Mouse (Mus musculus): ENCODE results near the gene Ttc22.

The Ttc22 gene

DNA sequence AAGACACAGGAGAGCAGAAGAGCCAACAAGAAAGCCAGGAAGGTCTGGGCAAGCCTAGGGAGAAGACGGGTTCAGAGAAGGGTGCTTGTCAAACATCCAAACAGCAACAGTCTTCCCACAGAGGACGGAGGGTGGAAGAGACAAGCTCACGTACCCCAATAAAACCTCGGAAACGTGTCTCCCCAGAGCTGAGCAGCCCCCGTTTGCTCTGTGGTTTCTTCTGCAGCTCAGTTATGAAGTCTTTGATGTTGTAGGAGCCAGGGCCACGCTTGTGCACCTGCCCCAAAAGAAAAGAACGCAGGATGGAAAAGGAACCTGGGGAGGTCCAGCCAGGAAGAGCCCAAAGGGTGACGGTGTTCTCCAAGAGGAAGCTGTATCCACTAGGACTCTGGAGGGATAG, 7.4 kb upstream of the Ttc22 start:
- in situ Hi-C loops (cut with MboI; ENCODE audit: low sequenced_read_pairs): loop anchor here (10.0 kb wide), 1 partner anchor 90 kb away; no protein-coding TSS in a partner anchor

DNA sequence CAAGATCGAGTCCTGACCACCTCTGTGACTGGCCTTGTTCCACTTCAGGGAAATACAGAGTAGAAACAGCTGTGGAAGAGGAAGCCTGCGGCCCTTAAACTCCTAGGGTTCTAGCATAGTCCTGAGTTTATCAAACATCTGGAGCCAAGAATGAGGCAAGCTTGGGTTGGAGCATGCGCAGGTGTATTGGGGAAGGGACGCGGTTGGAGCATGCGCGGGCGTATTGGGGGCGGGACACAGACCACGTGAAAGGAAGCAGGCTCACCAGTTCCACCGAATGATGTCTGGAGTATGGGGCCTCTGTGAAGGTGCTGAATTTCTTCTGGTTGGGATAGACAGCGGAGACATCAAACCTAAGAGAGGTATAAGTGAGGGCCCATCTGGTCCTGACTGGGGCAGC, 6.6 kb upstream of the Ttc22 start:
- in situ Hi-C loops (cut with MboI; ENCODE audit: low sequenced_read_pairs): loop anchor here (10.0 kb wide), 1 partner anchor 89 kb away; no protein-coding TSS in a partner anchor

GRCm38 (mm10) chr4:106617056-106617455, 5.2 kb upstream of the Ttc22 start, which contains the start of gene Lexm:
Gene Lexm, minus strand, starts transcription at chr4:106617241.
- in situ Hi-C loops (cut with MboI; ENCODE audit: low sequenced_read_pairs): loop anchor here (10.0 kb wide), 1 partner anchor 88 kb away; no protein-coding TSS in a partner anchor

DNA sequence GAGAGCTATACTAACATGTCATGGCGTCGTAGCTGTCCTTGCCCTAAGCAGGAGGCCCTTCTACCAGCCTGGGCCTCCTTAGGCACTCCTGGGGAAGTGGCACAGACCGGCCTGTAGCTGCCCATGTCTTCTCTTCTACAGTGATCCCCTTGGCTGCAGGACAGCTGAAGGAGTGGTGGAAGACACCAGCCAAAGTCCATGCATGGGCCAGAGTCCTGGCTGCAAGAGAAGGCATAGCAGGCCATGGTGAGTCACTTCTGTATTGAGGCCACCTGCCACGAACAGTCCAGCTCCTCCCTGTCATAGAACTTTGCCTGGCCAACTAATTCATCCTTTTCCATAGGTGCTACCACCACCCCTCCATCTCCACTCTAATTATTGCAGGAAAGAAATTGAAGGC, 3.3 kb upstream of the Ttc22 start:
- in situ Hi-C loops (cut with MboI; ENCODE audit: low sequenced_read_pairs): loop anchor here (10.0 kb wide), 1 partner anchor 86 kb away; no protein-coding TSS in a partner anchor

DNA sequence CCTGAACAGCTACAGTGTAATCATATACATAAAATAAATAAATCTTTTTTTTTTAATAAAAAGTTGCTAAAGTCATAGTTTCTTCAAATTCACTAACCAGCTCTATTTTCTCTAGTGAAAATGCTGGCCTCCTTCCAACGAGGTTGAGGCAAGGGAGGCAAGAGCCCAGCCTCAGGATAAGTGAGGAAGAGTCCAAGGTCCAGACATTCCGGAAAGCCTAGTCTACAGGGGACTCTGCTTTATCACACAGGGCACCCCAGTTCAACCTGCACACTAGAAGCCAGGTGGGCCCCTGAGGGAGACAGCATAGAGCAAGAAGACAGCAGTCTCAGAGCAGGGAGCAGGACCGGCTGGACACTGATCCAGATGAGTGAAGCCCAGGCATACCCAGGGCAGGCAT, 804 bp upstream of the Ttc22 start:
- in situ Hi-C loops (cut with MboI; ENCODE audit: low sequenced_read_pairs): no loop called here

GRCm38 (mm10) chr4:106622712-106623111, 480 bp downstream of the Ttc22 start:
- in situ Hi-C loops (cut with MboI; ENCODE audit: low sequenced_read_pairs): no loop called here

GRCm38 (mm10) chr4:106624271-106624670, 2.0 kb downstream of the Ttc22 start:
- in situ Hi-C loops (cut with MboI; ENCODE audit: low sequenced_read_pairs): no loop called here

DNA sequence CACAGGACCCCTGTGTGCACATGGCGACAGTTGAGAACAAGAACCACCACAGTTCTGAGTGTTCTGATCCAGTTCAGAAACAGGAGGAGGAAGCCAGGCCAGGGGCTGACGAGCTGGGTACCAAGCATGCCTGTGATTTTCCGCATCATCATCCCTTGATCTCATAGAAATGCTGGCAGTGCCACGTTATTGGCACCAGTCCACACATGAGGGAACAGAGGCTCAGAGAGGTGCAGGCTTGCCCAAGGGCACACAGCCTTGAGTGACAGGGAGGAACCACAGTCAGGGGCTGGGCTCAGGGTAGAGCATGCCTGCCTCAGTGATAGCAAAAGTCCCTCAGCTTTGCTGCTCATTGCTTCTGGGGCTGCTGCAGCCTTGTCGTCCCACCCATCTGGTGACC, 5.6 kb downstream of the Ttc22 start:
- in situ Hi-C loops (cut with MboI; ENCODE audit: low sequenced_read_pairs): no loop called here

DNA sequence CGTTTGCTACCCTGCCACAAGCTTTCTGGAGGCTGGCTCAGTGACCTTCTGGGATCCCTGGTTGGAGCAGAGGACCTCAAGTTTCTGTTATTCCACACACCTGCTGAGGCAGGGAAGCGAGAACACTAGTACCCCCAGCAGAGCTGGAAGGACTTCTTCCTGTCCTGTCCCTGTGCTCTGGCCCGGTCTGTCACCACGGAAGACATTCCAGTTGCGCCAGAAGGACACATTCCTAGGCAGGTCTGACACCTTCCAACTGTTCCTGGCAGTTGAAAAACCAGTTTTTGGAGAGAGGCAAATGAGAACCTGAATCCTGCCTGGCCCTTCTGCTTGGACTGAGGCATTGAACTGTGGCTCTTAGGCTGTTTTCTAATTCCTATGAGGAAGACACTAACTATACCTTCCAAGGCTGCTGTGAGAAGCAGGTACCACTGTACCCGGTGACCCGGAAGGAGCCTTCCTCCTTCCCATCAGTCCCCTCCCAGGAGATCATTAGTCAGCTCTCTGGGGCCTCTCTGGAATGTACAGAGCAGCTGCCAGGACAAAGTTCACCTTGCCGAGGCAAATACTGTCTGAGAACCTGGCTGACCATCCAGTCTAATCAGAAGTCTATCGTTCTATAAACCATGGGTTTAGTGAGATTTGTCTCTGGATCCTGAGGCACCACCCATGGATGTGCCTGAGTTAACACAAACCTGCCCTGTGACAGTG, 6.6 kb downstream of the Ttc22 start:
- in situ Hi-C loops (cut with MboI; ENCODE audit: low sequenced_read_pairs): no loop called here

GRCm38 (mm10) chr4:106629374-106629773, 7.1 kb downstream of the Ttc22 start:
- in situ Hi-C loops (cut with MboI; ENCODE audit: low sequenced_read_pairs): no loop called here

DNA sequence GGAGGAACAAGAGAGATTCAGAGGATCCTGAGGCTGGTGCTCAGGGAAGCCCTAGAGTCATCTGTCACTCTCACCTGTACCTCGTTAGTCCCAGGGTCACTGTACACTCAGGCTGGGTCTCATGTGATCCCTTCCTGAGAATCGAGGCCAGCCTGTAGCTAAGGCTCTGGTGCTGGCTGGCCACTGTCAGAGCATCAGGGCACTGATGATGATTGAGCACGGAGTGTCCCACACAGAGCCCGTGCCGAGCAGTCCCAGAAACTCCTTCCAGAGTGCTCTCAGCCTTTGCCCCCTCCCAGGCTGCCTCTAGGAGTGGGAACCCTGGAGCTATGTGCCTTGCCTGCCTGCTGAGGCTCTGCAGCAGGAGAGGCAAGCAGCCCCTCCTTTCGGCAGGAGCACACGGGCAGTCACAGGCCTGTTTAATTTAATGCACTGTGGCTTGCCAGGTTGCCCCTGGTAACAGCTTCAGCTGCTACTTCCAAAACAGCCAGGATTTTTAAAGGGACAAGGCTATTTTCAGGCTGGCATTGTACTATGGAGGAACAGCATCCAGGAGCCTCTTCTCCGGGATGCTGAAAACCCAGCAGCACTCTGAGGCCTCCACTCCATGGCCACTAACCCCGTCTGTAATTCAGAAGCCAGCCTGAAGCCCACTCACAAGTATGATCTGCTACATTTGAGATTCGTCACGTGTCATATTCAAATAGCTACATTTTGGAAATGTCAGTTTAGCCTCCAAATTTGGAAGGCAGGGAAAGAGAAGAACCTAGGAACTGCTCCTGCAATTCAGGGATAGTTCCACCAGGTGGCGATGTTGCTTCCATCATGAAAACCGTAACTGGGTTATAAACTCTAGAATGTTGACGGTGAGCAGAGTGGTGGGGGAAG, 8.3 kb downstream of the Ttc22 start:
- in situ Hi-C loops (cut with MboI; ENCODE audit: low sequenced_read_pairs): no loop called here

GRCm38 (mm10) chr4:106632313-106632712, 10.1 kb downstream of the Ttc22 start:
- in situ Hi-C loops (cut with MboI; ENCODE audit: low sequenced_read_pairs): no loop called here

DNA sequence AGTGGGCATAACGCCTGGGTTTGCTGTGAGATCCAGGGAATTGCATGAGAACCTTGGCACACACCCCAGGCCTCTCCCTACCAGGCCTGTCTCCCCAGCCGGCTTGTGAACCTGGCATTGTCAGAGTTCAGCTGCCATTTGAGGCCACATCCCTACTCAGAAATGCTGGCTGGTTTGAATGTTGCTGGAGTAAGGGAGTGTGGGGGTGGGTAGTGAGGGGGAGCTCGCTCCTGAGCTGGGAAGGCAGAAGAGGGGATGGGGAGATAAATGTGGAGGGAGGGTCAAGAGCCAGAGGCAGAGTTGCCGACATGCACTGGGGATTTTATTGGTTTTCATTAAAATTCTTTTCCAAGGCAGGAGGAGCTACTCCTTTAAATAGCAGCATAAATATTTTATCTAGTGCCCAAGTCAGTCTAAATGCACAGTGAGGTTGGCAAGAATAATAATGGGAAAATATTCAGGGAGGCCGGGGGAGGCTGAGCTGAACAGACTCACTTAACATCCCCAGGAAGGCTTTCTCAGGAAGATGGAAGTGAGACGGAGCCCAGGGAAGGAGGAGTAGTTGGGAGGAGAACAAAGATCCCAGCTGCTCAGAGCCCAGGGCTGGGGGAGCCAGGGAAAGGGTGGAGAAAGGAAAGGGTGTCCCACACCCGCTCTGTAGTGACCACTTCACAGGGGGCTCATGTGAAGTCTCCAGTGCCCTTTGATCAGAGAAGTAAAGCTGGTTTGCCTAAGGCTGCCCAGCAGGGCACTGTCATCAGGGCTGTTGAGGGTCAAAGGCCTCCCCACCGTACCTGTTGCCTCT, 11.3 kb downstream of the Ttc22 start:
- in situ Hi-C loops (cut with MboI; ENCODE audit: low sequenced_read_pairs): no loop called here

GRCm38 (mm10) chr4:106634086-106634479, 11.9 kb downstream of the Ttc22 start:
- in situ Hi-C loops (cut with MboI; ENCODE audit: low sequenced_read_pairs): no loop called here

DNA sequence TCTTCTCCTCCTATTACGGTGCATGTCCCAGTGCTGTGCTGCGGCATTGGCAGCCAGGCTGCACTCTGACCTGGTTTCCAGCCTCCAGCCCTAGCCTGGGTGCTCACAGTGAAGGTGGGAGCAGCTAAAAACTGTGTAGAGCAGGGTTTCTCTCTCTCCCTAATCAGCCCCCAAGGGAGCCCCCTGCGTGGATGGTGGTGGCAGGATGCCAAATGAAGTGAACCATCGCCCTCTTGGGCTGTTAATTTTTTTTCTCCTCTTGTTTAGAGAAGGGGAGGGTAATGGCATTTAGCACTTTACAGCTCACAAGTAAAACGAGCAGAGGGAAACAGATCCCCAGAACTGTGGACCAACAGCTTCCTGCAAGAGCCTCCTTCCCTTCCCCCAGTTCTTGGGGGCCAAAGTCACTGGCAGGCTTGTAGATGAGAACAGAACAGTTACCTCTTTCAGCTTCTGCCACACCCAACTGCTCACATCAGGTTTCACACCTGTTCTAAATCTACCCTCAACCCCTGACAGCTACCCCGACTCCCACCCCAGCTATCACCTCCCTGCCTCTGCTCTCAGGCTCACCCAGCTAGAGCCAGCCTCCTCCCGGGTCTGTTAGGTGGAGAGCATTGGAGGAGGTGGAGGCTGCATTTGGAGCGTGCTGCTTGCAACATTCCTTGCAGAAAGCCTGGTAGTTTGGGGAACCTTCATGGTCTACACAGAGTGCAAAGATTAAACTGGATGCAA, 21.4 kb downstream of the Ttc22 start:
- in situ Hi-C loops (cut with MboI; ENCODE audit: low sequenced_read_pairs): no loop called here

DNA sequence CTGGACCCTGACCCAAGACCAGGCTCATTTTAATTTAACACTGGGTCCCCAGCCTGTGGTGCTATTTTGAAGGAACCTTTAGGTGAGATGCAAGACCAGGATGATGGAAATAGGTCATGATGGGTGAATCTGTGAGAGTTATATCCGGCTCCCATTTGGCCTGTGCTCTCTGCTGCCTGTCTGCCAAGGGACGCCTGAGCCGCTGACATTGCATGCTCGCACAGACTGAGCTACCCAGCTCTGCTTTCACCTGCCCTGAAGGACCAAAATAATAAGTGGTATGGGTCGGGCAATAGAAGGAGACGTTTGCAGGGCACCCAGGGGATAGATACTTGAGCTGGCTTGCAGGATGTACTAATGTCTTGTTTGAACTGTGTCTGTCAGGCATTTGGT, 22.0 kb downstream of the Ttc22 start:
- in situ Hi-C loops (cut with MboI; ENCODE audit: low sequenced_read_pairs): no loop called here

DNA sequence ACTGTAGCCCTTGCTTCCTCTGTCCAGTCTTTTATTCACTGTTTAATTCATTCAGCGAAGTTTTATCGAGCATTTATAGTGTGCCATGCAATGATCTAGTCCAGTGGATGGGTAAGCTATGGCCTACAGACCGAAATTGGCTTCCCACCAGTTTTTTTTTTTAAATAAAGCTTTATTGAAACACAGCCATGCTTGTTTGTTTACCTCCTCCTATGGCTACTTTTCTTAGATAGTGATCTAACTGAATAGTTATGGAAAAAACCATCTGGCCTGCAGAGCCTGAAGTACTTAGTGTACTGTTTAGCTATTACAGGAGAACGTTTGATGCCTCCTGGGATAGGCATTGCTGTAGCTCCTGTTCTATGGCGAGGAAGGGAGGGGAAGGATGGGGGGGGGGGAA, 23.6 kb downstream of the Ttc22 start:
- in situ Hi-C loops (cut with MboI; ENCODE audit: low sequenced_read_pairs): no loop called here

DNA sequence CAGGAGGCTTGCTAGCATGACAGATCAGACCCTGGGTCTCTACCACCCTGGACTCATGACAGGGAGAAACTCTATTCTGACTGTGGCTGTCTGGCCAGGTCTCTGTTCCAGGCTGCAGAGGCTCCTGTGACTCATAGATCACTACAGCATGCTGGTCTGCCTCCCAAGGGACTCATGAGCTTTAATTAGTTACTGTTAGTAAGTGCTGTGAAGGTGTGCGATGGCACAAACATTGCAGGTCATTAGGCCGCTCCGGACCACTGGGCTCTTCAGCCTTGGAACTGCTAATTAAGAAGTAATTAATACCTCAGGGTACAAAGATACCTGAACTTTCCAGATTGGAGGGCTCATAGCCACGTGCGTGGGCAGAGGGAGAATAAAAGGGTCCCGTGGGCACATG, 24.9 kb downstream of the Ttc22 start:
- in situ Hi-C loops (cut with MboI; ENCODE audit: low sequenced_read_pairs): no loop called here

GRCm38 (mm10) chr4:106650833-106651527, 28.7 kb downstream of the Ttc22 start, which contains the start of gene Pars2:
Gene Pars2, plus strand, starts transcription at chr4:106651069.
- in situ Hi-C loops (cut with MboI; ENCODE audit: low sequenced_read_pairs): no loop called here

DNA sequence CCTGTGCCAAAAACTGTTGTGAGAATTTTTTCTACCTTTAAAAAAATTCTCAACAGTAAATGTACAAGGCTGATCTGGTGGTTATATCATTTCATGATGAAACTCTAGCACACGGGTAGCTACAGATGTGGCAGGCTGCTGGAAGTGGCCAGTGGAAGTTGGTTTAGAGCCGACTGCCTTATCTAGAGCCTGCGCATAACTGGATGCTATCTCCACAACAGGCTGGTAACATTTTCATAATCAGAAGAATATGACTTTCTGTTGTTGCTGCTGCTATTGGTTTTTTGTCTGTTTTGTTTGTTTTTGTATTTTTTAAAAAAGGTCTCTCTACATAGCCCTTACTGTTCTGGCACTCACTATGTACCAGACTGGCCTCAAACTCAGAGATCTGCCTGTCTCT, 30.3 kb downstream of the Ttc22 start:
- in situ Hi-C loops (cut with MboI; ENCODE audit: low sequenced_read_pairs): no loop called here

Measured in CH12F3 (cell line).